ENCODE assay signal across 7 mouse cellular contexts in the genomic region with DNA sequence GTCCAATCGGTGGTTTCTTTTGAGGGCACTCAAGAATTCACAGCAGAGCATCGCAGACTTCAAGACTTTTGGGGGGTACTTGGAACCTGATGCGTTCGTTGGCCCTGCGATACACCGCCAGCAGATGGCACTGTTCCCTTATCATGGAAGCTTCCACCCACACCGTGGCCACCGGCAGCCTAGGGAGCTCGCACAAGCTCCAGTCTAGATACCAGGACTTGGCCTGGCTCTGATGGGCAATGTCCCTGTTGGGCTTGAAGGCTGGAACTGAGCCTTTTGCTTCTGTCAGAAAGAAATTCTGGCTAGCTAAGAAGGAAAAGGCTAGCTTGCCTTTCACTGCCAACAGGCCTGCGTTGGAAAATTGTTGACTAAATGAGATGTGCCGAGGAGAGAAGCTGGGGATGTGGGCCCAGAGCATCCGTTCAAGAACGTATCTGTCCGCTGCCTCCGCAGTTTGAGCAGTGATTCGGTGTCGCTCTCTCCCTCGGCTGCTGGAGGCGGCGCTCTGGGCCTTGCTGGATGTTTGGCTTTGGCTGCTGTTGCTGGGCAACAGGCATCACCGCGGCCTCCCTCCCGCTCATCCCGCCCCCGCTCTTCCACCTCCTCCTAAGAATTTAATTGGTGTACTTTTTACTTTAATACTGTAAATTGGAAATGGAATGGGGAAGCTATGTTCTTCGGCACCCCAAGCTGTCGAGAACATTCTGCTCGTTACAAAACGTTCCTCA. TPM values are rescaled to one million over a fixed set of nuclear protein-coding genes. Genes with fewer than 3 reads are reported as not detected.
DNase-seq lines count a peak whose midpoint lies in the region; ATAC-seq and TF ChIP-seq lines count a peak whose summit lies in the region.

A gene (minus strand): TSS at position 512 of the 728 bp plus-strand sequence.

- H3K9ac ChIP-seq in intestine, postnatal 0 days (ENCODE audit: low read depth, low read length), result no peak within 1 kb of the TSS
- H3K9ac ChIP-seq in midbrain, embryonic 12.5 days (replicated peaks), result no peak within 1 kb of the TSS

- H3K27me3 ChIP-seq in intestine, postnatal 0 days (replicated peaks; ENCODE audit: control insufficient read depth, insufficient read depth, low read length), result peaks cover 52% of the 10 kb centered on the region
- peaks cover 90% of the 10 kb centered on the region for H3K27me3 ChIP-seq in midbrain, embryonic 12.5 days

- H3K9me3 ChIP-seq in intestine, postnatal 0 days (ENCODE audit: control insufficient read depth), result no peaks in the 10 kb centered on the region
- H3K9me3 ChIP-seq in midbrain, embryonic 12.5 days, result no peaks in the 10 kb centered on the region

- TF ChIP-seq CTCF in intestine, postnatal 0 days (IDR thresholded peaks at IDR 0.05; ENCODE audit: low read depth), result peak; percentile 97

- H3K36me3 ChIP-seq in intestine, postnatal 0 days (ENCODE audit: control insufficient read depth, insufficient read depth), result no peaks in the 10 kb centered on the region
- no peaks in the 10 kb centered on the region for H3K36me3 ChIP-seq in midbrain, embryonic 12.5 days

- peak within 1 kb of the TSS; percentile 53 for H3K4me2 ChIP-seq in intestine, postnatal 0 days (replicated peaks; ENCODE audit: low read depth)
- peak within 1 kb of the TSS; percentile 51 for H3K4me2 ChIP-seq in midbrain, embryonic 12.5 days (replicated peaks)

- no peaks in the 10 kb centered on the region for H3K4me1 ChIP-seq in intestine, postnatal 0 days (replicated peaks; ENCODE audit: control insufficient read depth, insufficient read depth, low read length)
- H3K4me1 ChIP-seq in midbrain, embryonic 12.5 days, result peaks cover 29% of the 10 kb centered on the region

- H3K27ac ChIP-seq in intestine, postnatal 0 days (ENCODE audit: low read depth, low read length), result no peak within 1 kb of the TSS
- no peak within 1 kb of the TSS for H3K27ac ChIP-seq in midbrain, embryonic 12.5 days (replicated peaks)

- 5% methylated on average over 29 of the region's 29 CpGs for WGBS in intestine, postnatal 0 days
- 3% methylated on average over 29 of the region's 29 CpGs for WGBS in midbrain, embryonic 12.5 days

- DNase-seq in adrenal gland, postnatal 10 days, result peak; percentile 93
- peak; percentile 88 for DNase-seq in embryo, embryonic 9.5 days (ENCODE audit: extremely low spot score)
- peak; percentile 95 for DNase-seq in left cerebral cortex, postnatal 4 days
- DNase-seq in skeletal muscle tissue, adult 2 months (ENCODE audit: low read depth, low spot score), result peak; percentile 80

- intact Hi-C loops in left cerebral cortex, postnatal 4 days (cut with DNase I), result loop anchor here (5.0 kb wide), 2 partner anchors 97 to 117 kb away; a partner anchor contains a TSS

- 0 out of 2 replicates have a peak within 1 kb of the TSS, but pooled peaks have one; percentile 9 for H3K4me3 ChIP-seq in intestine, postnatal 0 days (ENCODE audit: low read depth, low read length)
- H3K4me3 ChIP-seq in midbrain, embryonic 12.5 days, result peak within 1 kb of the TSS; percentile 28

- ATAC-seq in granulocyte monocyte progenitor cell, adult 5-6 weeks (replicated peaks; ENCODE audit: poor library complexity, severe bottlenecking), result peak; percentile 86
- ATAC-seq in intestine, postnatal 0 days, result peak; percentile 55; the same call in 1 of the 2 replicates
- peak; percentile 81 for ATAC-seq in midbrain, embryonic 12.5 days (ENCODE audit: low FRiP score, low read depth)

RNA-seq across cellular contexts. Expression of the gene that starts here (rescaled TPM):
- total RNA-seq in adrenal gland, postnatal 10 days (2021), result not detected
- total RNA-seq in granulocyte monocyte progenitor cell, adult 5-6 weeks (2014; fragmentation: Nextera tagmentation), result not detected in 2 replicates
- total RNA-seq in granulocyte monocyte progenitor cell, adult 5-6 weeks (2017), result not detected in 2 replicates
- polyA plus RNA-seq in intestine, postnatal 0 days (2015; fragmentation: Nextera tagmentation; extraction: Ambion mirVana), result not detected in 2 replicates
- not detected for total RNA-seq in left cerebral cortex, postnatal 4 days (2021)
- not detected in 2 replicates for polyA plus RNA-seq in midbrain, embryonic 12.5 days (2016; fragmentation: Nextera tagmentation; extraction: Ambion mirVana)

Comparison
In these comparisons a context has a peak if more than half of its experiments do, and no peak if none do; other contexts are left out.
1. Peak in DNase-seq in adrenal gland, postnatal 10 days; RNA of the gene not detected or under 1 TPM.
2. Peak in ATAC-seq in granulocyte monocyte progenitor cell, adult 5-6 weeks; RNA of the gene not detected or under 1 TPM.
3. Peak in ATAC-seq, H3K4me3 ChIP-seq and H3K4me2 ChIP-seq in intestine, postnatal 0 days; RNA of the gene not detected or under 1 TPM.
4. Peak in DNase-seq in left cerebral cortex, postnatal 4 days; RNA of the gene not detected or under 1 TPM.
5. Peak in ATAC-seq, H3K4me3 ChIP-seq and H3K4me2 ChIP-seq in midbrain, embryonic 12.5 days; RNA of the gene not detected or under 1 TPM.